9 mouse cellular contexts compared by ENCODE assay signal in the genomic region with DNA sequence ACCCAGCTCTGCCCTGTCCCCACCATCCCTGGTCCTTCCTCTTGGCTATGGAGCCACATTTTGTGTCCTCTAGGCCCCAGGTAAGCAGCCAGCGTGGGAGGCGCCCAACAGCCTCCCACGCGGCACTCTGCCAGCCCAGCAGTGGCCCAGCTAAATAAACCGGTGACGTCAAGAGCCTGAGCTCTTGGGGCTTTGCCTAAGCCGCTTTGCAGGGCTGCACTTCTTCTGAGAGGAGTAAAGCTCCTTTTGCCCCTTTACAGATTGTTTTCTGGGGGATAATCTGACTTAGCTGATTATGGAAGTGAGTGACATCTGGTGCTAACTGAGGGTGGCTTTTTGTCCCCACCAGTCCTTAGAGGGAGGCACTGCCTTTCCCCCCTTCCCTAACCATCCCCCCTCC. TPM values are rescaled to one million over a fixed set of nuclear protein-coding genes. Genes with fewer than 3 reads are reported as not detected.
A peak's percentile ranks its signal among the peaks of the same experiment; 100 is the strongest.
DNase-seq lines count a peak whose midpoint lies in the region; ATAC-seq lines count a peak whose summit lies in the region.
"Had no signal": no experiment of that assay in that cellular context is flagged by ENCODE, and none has a peak within 500 bp of the region (broad histone marks: within the 10 kb centered on the region; RNA-seq: fewer than 3 reads in every experiment).

No protein-coding gene starts in this region.

- no peaks in the 10 kb centered on the region for H3K27me3 ChIP-seq in forebrain, embryonic 14.5 days (replicated peaks; ENCODE audit: control insufficient read depth, insufficient read depth, low read length)
- H3K27me3 ChIP-seq in limb, embryonic 11.5 days (ENCODE audit: control insufficient read depth, insufficient read depth, low read length), result 0 out of 2 replicates have a peak, but pooled peaks cover 2% of the 10 kb centered on the region
- H3K27me3 ChIP-seq: liver, embryonic 15.5 days had no signal

- H3K9me3 ChIP-seq in forebrain, embryonic 14.5 days (replicated peaks; ENCODE audit: control insufficient read depth, low read length), result no peaks in the 10 kb centered on the region
- no peaks in the 10 kb centered on the region for H3K9me3 ChIP-seq in limb, embryonic 11.5 days (ENCODE audit: control insufficient read depth, low read length)
- H3K9me3 ChIP-seq: liver, embryonic 15.5 days had no signal

- peak overlapping the region; percentile 14; the same call in 1 of the 2 replicates for H3K9ac ChIP-seq in forebrain, embryonic 14.5 days (ENCODE audit: low read length)
- no peak overlapping the region for H3K9ac ChIP-seq in limb, embryonic 11.5 days (ENCODE audit: low read length)
- H3K9ac ChIP-seq: liver, embryonic 15.5 days had no signal

- peak; percentile 52 for DNase-seq in layer of hippocampus, adult 11-12 months (ENCODE audit: low spot score)
- DNase-seq in layer of hippocampus, postnatal 25 days (ENCODE audit: extremely low spot score in 1 of 2, low spot score in 1 of 2), result no peak
- DNase-seq in cerebellum, adult 8-10 months, result peak; percentile 27
- DNase-seq in forebrain, embryonic 14.5 days (ENCODE audit: low spot score), result peak; percentile 90
- DNase-seq in limb, embryonic 11.5 days (ENCODE audit: low spot score), result no peak
- peak; percentile 70 to 71 for DNase-seq in right cerebral cortex, postnatal 10 days (ENCODE audit: low spot score in 2 of 2)
- no peak for DNase-seq in layer of hippocampus, adult 9-11 months

- no peak overlapping the region for H3K4me3 ChIP-seq in forebrain, embryonic 14.5 days (ENCODE audit: low read depth, low read length)
- no peak overlapping the region for H3K4me3 ChIP-seq in limb, embryonic 11.5 days (ENCODE audit: low read depth, low read length)
- H3K4me3 ChIP-seq: liver, embryonic 15.5 days had no signal

- H3K4me1 ChIP-seq in forebrain, embryonic 14.5 days (ENCODE audit: control insufficient read depth, insufficient read depth, low read length), result peaks cover 63% of the 10 kb centered on the region
- peaks cover 43% of the 10 kb centered on the region for H3K4me1 ChIP-seq in limb, embryonic 11.5 days (ENCODE audit: control insufficient read depth, insufficient read depth, low read length)

- peak; percentile 15; the same call in 1 of the 2 replicates for ATAC-seq in forebrain, embryonic 14.5 days
- ATAC-seq in limb, embryonic 11.5 days (ENCODE audit: insufficient number of reproducible peaks, low FRiP score, low TSS enrichment, low read depth), result no peak
- no peak for ATAC-seq in inflammation-experienced regulatory T-cells, adult 6 months

- WGBS in forebrain, embryonic 14.5 days, result 4% methylated on average over 7 of the region's 7 CpGs
- WGBS in limb, embryonic 11.5 days, result 20% methylated on average over 7 of the region's 7 CpGs

- no peak overlapping the region for H3K4me2 ChIP-seq in forebrain, embryonic 14.5 days (ENCODE audit: low read length)
- no peak overlapping the region for H3K4me2 ChIP-seq in limb, embryonic 11.5 days (ENCODE audit: low read depth, severe bottlenecking)
- H3K4me2 ChIP-seq: liver, embryonic 15.5 days had no signal

- peak overlapping the region; percentile 78 for H3K27ac ChIP-seq in forebrain, embryonic 14.5 days (ENCODE audit: low read depth, low read length)
- 0 out of 2 replicates have a peak overlapping the region, but pooled peaks have one; percentile 21 for H3K27ac ChIP-seq in limb, embryonic 11.5 days (replicated peaks; ENCODE audit: low read depth, low read length)
- H3K27ac ChIP-seq: liver, embryonic 15.5 days had no signal

- H3K36me3 ChIP-seq in forebrain, embryonic 14.5 days (ENCODE audit: control insufficient read depth, insufficient read depth, low read length), result no peaks in the 10 kb centered on the region
- H3K36me3 ChIP-seq in limb, embryonic 11.5 days (ENCODE audit: control insufficient read depth, insufficient read depth, low read length), result no peaks in the 10 kb centered on the region
- H3K36me3 ChIP-seq: liver, embryonic 15.5 days had no signal

RNA-seq across cellular contexts. Expression of a gene that starts 22.8 kb away (rescaled TPM):
- total RNA-seq in layer of hippocampus, postnatal 25 days (2021), result 10 to 100 TPM; 15.8 to 19.2 TPM
- polyA plus RNA-seq in forebrain, embryonic 14.5 days (2014; fragmentation: Nextera tagmentation; extraction: Ambion mirVana), result 0.90 and 1.2 TPM in 2 replicates
- 0.17 and 0.82 TPM in 2 replicates for polyA plus RNA-seq in limb, embryonic 11.5 days (2014; fragmentation: Nextera tagmentation; extraction: Ambion mirVana)
- 10 to 100 TPM; 77.7 to 87.6 (median 81.4) TPM for polyA plus RNA-seq in inflammation-experienced regulatory T-cells, adult 6 months (2017; shearing (Covaris generic))

Comparison
In these comparisons a context has a peak if more than half of its experiments do, and no peak if none do; other contexts are left out.
1. DNase-seq: peak in layer of hippocampus, adult 11-12 months (single experiment), cerebellum, adult 8-10 months (single experiment), forebrain, embryonic 14.5 days (single experiment) and right cerebral cortex, postnatal 10 days (2 of 2); none in layer of hippocampus, postnatal 25 days (0 of 2), limb, embryonic 11.5 days (single experiment) and layer of hippocampus, adult 9-11 months (single experiment).
2. RNA of a gene that starts 22.8 kb away (polyA plus RNA-seq): 77.7 to 87.6 TPM in inflammation-experienced regulatory T-cells, adult 6 months; 0.90 to 1.2 TPM in forebrain, embryonic 14.5 days and 0.17 to 0.82 TPM in limb, embryonic 11.5 days; every median in the first group is over 10 times any median in the second.